In the genomic region with DNA sequence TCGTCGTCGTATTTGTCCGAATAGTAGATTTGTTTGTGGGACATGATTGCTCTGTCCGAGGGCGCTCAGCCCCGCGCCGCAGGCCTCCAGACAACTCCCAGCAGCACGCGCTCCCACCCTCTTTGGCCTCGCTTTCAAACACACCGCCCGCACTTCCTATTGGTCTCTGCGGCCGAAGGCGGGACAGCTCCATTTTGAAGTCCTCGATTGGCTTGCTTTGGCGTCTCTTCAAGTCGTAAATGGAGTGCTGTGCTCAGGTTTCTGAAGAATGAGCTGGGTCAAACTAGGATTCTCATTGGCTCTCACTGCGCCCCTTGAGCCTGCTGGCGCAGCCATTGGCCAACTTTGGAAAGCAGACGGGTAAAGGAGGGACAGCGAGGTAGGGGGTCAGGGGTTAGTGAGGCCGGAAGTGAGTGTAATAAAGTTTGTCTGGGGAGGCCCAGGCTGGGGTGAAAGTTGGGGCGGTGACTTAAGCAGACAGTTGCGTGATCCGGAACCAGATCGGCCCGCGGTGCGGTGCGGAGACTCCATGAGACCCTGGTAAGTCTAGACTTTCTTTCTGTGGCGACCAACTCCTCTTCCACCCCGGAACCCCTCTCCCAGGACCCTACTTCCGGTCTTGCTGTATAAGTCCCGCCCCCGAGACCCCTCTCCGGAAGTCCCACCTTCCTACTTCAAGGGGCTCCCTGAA, we compare ENCODE assay signal across 8 mouse cellular contexts. TPM values are rescaled to one million over a fixed set of nuclear protein-coding genes. Genes with fewer than 3 reads are reported as not detected.
DNase-seq lines count a peak whose midpoint lies in the region; ATAC-seq and TF ChIP-seq lines count a peak whose summit lies in the region.

A gene (minus strand): TSS at position 214 of the 691 bp plus-strand sequence.
A gene (plus strand): TSS at position 274 of the 691 bp plus-strand sequence.

- H3K27me3 ChIP-seq in G1E (ENCODE audit: insufficient read depth, low read length): no peaks in the 10 kb centered on the region
- no peaks in the 10 kb centered on the region for H3K27me3 ChIP-seq in forebrain, embryonic 16.5 days (replicated peaks; ENCODE audit: control insufficient read depth, insufficient read depth, low read length)
- H3K27me3 ChIP-seq in lung, embryonic 14.5 days (ENCODE audit: insufficient read depth, low read length): no peaks in the 10 kb centered on the region
- no peaks in the 10 kb centered on the region for H3K27me3 ChIP-seq in thymus, adult 2 months (ENCODE audit: control insufficient read depth, insufficient read depth, low read length)

- H3K27ac ChIP-seq in forebrain, embryonic 16.5 days (ENCODE audit: low read length): peak within 1 kb of the TSS; percentile 74
- H3K27ac ChIP-seq in layer of hippocampus, adult 2 months: peak within 1 kb of the TSS; percentile 87
- peak within 1 kb of the TSS; percentile 99 for H3K27ac ChIP-seq in lung, embryonic 14.5 days (ENCODE audit: low read depth)
- peak within 1 kb of the TSS; percentile 68 for H3K27ac ChIP-seq in olfactory bulb, adult 2 months (ENCODE audit: insufficient read depth, low read depth, low read length)
- H3K27ac ChIP-seq in thymus, adult 2 months (ENCODE audit: control insufficient read depth, insufficient read depth, low read length): peak within 1 kb of the TSS; percentile 64

- H3K36me3 ChIP-seq in G1E (replicated peaks): peaks cover 55% of the 10 kb centered on the region
- H3K36me3 ChIP-seq in forebrain, embryonic 16.5 days (ENCODE audit: control insufficient read depth, insufficient read depth): peaks cover 9% of the 10 kb centered on the region; the same call in 1 of the 2 replicates
- peaks cover 36% of the 10 kb centered on the region for H3K36me3 ChIP-seq in lung, embryonic 14.5 days (ENCODE audit: insufficient read depth)
- H3K36me3 ChIP-seq in thymus, adult 2 months (ENCODE audit: control insufficient read depth, insufficient read depth, low read length): 0 out of 2 replicates have a peak, but pooled peaks cover 3% of the 10 kb centered on the region

- no peak for TF ChIP-seq CTCF in G1E (IDR thresholded peaks at IDR 0.05; ENCODE audit: low read depth, low read length)
- TF ChIP-seq CTCF in layer of hippocampus, adult 2 months (conservative IDR thresholded peaks at IDR 0.05): 0 out of 2 replicates have a peak, but pooled peaks have one; percentile 21
- TF ChIP-seq CTCF in lung, embryonic 14.5 days (IDR thresholded peaks at IDR 0.05; ENCODE audit: low read depth): no peak
- TF ChIP-seq CTCF in olfactory bulb, adult 2 months (IDR thresholded peaks at IDR 0.05; ENCODE audit: insufficient read depth, low read depth, low read length): no peak
- 0 out of 2 replicates have a peak, but pooled peaks have one; percentile 15 for TF ChIP-seq CTCF in thymus, adult 2 months (IDR thresholded peaks at IDR 0.05; ENCODE audit: borderline replicate concordance, control insufficient read depth, extremely low read depth, insufficient read depth, low read length, poor library complexity)

- peak within 1 kb of the TSS; percentile 57 for H3K9ac ChIP-seq in forebrain, embryonic 16.5 days (replicated peaks; ENCODE audit: low read depth, low read length)
- peak within 1 kb of the TSS; percentile 58 for H3K9ac ChIP-seq in lung, embryonic 14.5 days

- peaks cover 56% of the 10 kb centered on the region for H3K4me1 ChIP-seq in G1E (ENCODE audit: insufficient read depth, low read depth, low read length)
- H3K4me1 ChIP-seq in forebrain, embryonic 16.5 days (replicated peaks; ENCODE audit: control insufficient read depth, insufficient read depth, low read length): peaks cover 34% of the 10 kb centered on the region
- H3K4me1 ChIP-seq in lung, embryonic 14.5 days (ENCODE audit: insufficient read depth): peaks cover 19% of the 10 kb centered on the region
- H3K4me1 ChIP-seq in olfactory bulb, adult 2 months (ENCODE audit: control insufficient read depth, insufficient read depth, low read length): peaks cover 17% of the 10 kb centered on the region
- peaks cover 9% of the 10 kb centered on the region for H3K4me1 ChIP-seq in thymus, adult 2 months (replicated peaks; ENCODE audit: control insufficient read depth, insufficient read depth, low read length)

- ATAC-seq in G1E (ENCODE audit: extremely low read depth, insufficient number of reproducible peaks, low FRiP score, poor library complexity, severe bottlenecking): peak; percentile 90
- ATAC-seq in forebrain, embryonic 16.5 days: peak; percentile 94
- peak; percentile 91 for ATAC-seq in lung, embryonic 14.5 days (ENCODE audit: insufficient read depth)

- peak within 1 kb of the TSS; percentile 91 for H3K4me2 ChIP-seq in forebrain, embryonic 16.5 days (ENCODE audit: low read length)
- peak within 1 kb of the TSS; percentile 86 for H3K4me2 ChIP-seq in lung, embryonic 14.5 days

- H3K9me3 ChIP-seq in G1E (replicated peaks): no peaks in the 10 kb centered on the region
- H3K9me3 ChIP-seq in forebrain, embryonic 16.5 days (ENCODE audit: control insufficient read depth, low read length): no peaks in the 10 kb centered on the region
- no peaks in the 10 kb centered on the region for H3K9me3 ChIP-seq in lung, embryonic 14.5 days (ENCODE audit: low read depth, low read length)

- intact Hi-C loops in heart, postnatal 36 days (cut with DNase I): no loop called here

- under 1% methylated on average over 30 of the region's 39 CpGs for WGBS in forebrain, embryonic 16.5 days
- WGBS in lung, embryonic 14.5 days: under 1% methylated on average over 39 of the region's 39 CpGs
- under 1% methylated on average over 39 of the region's 39 CpGs for WGBS in olfactory bulb, adult 2 months
- WGBS in thymus, adult 2 months: under 1% methylated on average over 39 of the region's 39 CpGs

- TF ChIP-seq POLR2A in olfactory bulb, adult 2 months (IDR thresholded peaks at IDR 0.05; ENCODE audit: insufficient read depth, low read depth, low read length): no peak; the same call in 1 of the 2 replicates
- TF ChIP-seq POLR2A in thymus, adult 2 months (IDR thresholded peaks at IDR 0.05; ENCODE audit: control insufficient read depth, extremely low read depth, insufficient read depth, low read length, poor library complexity): peak; percentile 29

- peak within 1 kb of the TSS; percentile 74 for H3K4me3 ChIP-seq in G1E (ENCODE audit: low read depth, low read length)
- H3K4me3 ChIP-seq in forebrain, embryonic 16.5 days (replicated peaks; ENCODE audit: low read length): peak within 1 kb of the TSS; percentile 75
- H3K4me3 ChIP-seq in layer of hippocampus, adult 2 months: peak within 1 kb of the TSS; percentile 82
- peak within 1 kb of the TSS; percentile 55 for H3K4me3 ChIP-seq in lung, embryonic 14.5 days (ENCODE audit: low read depth, low read length)
- H3K4me3 ChIP-seq in olfactory bulb, adult 2 months (ENCODE audit: insufficient read depth, low read depth, low read length): peak within 1 kb of the TSS; percentile 61
- H3K4me3 ChIP-seq in thymus, adult 2 months (ENCODE audit: control insufficient read depth, insufficient read depth, low read length): peak within 1 kb of the TSS; percentile 62

- peak; percentile 94 for DNase-seq in G1E (ENCODE audit: low spot score)
- DNase-seq in cerebellum, adult 18-20 months: peak; percentile 83 to 92
- peak; percentile 90 to 91 for DNase-seq in heart, postnatal 36 days
- peak; percentile 87 to 96 for DNase-seq in layer of hippocampus, adult 2 months (ENCODE audit: low spot score in 2 of 2)
- DNase-seq in lung, embryonic 14.5 days: peak; percentile 99
- peak; percentile 91 for DNase-seq in thymus, adult 2 months

RNA-seq across cellular contexts. Expression of the first gene that starts in this region (rescaled TPM):
- total RNA-seq in G1E (2014; fragmentation: Nextera tagmentation): 92.2 and 99.8 TPM in 2 replicates
- 182 and 184 TPM in 2 replicates for total RNA-seq in G1E (2017)
- polyA plus RNA-seq in G1E (2012): 75.1 and 86.2 TPM in 2 replicates
- polyA plus RNA-seq in forebrain, embryonic 16.5 days (2015; fragmentation: Nextera tagmentation; extraction: Ambion mirVana): 139 and 156 TPM in 2 replicates
- 1 to 10 TPM; 5.1 to 5.4 TPM for total RNA-seq in heart, postnatal 36 days (2021)
- total RNA-seq in layer of hippocampus, adult 2 months (2021): 1 to 10 TPM; 1.4 to 2.7 TPM
- 655 and 692 TPM in 2 replicates for polyA plus RNA-seq in lung, embryonic 14.5 days (2014; fragmentation: Nextera tagmentation; extraction: Ambion mirVana)
- polyA plus RNA-seq in olfactory bulb, adult 2 months (2012; ENCODE audit: insufficient read depth, insufficient read length, low replicate concordance, missing spikeins): not detected in 2 replicates
- polyA plus RNA-seq in thymus, adult 2 months (2012; rRNA removed): 104 TPM in 2 replicates

RNA-seq across cellular contexts. Expression of the second gene that starts in this region (rescaled TPM):
- 61.7 and 124 TPM in 2 replicates for total RNA-seq in G1E (2014; fragmentation: Nextera tagmentation)
- 40.9 and 47.6 TPM in 2 replicates for total RNA-seq in G1E (2017)
- 111 and 118 TPM in 2 replicates for polyA plus RNA-seq in G1E (2012)
- polyA plus RNA-seq in forebrain, embryonic 16.5 days (2015; fragmentation: Nextera tagmentation; extraction: Ambion mirVana): 14.4 and 17.2 TPM in 2 replicates
- 10 to 100 TPM; 34.1 to 36.6 TPM for total RNA-seq in heart, postnatal 36 days (2021)
- total RNA-seq in layer of hippocampus, adult 2 months (2021): 10 to 100 TPM; 12.2 to 14.3 TPM
- polyA plus RNA-seq in lung, embryonic 14.5 days (2014; fragmentation: Nextera tagmentation; extraction: Ambion mirVana): 69.5 and 75.2 TPM in 2 replicates
- not detected in 2 replicates for polyA plus RNA-seq in olfactory bulb, adult 2 months (2012; ENCODE audit: insufficient read depth, insufficient read length, low replicate concordance, missing spikeins)
- polyA plus RNA-seq in thymus, adult 2 months (2012; rRNA removed): 89.9 and 92.1 TPM in 2 replicates

Comparison
In these comparisons a context has a peak if more than half of its experiments do, and no peak if none do; other contexts are left out.
1. Peak in every context shown above with its lines: DNase-seq, ATAC-seq, H3K4me3 ChIP-seq and H3K27ac ChIP-seq.
2. RNA of the first gene that starts in this region (total RNA-seq): 92.2 to 184 TPM in G1E; 5.1 to 5.4 TPM in heart, postnatal 36 days and 1.4 to 2.7 TPM in layer of hippocampus, adult 2 months; every median in the first group is over 10 times any median in the second.
3. RNA of the first gene that starts in this region (polyA plus RNA-seq): 655 to 692 TPM in lung, embryonic 14.5 days, 139 to 156 TPM in forebrain, embryonic 16.5 days, 104 TPM in thymus, adult 2 months and 75.1 to 86.2 TPM in G1E; not detected in olfactory bulb, adult 2 months; every median in the first group is over 10 times any median in the second.
4. RNA of the second gene that starts in this region (polyA plus RNA-seq): 111 to 118 TPM in G1E, 89.9 to 92.1 TPM in thymus, adult 2 months, 69.5 to 75.2 TPM in lung, embryonic 14.5 days and 14.4 to 17.2 TPM in forebrain, embryonic 16.5 days; not detected in olfactory bulb, adult 2 months; every median in the first group is over 10 times any median in the second.
5. CTCF ChIP-seq: peak in layer of hippocampus, adult 2 months (single experiment) and thymus, adult 2 months (single experiment); none in G1E (single experiment), lung, embryonic 14.5 days (single experiment) and olfactory bulb, adult 2 months (single experiment).